Mouse (Mus musculus) stomach, embryonic 14.5 days (tissue): ENCODE results near the gene Lgals1. TPM values are rescaled to one million over a fixed set of nuclear protein-coding genes. Genes with fewer than 3 reads are reported as not detected.
"Not testable (repeated sequence)": the region's sequence is repeated elsewhere in the genome, so short reads cannot be mapped to it uniquely, and the experiment has no call there.

Experiments
- ATAC-seq: fragments of 200-750 bp; cut with Nextera tagmentation; 2 replicates; pipeline ENCODE4 v1.8.0; 2017; ENCODE audit warnings: low read depth, moderate TSS enrichment; ENCODE audit not compliant: insufficient number of reproducible peaks, insufficient read depth, low FRiP score
- H3K27ac ChIP-seq: fragments of 300-500 bp; sonication (generic); 2 replicates; pipeline ENCODE4 v1.5.1; 2014; ENCODE audit warnings: mild to moderate bottlenecking, low read length, moderate library complexity, mixed read lengths
- H3K27me3 ChIP-seq: fragments of 300-500 bp; sonication (generic); 2 replicates; pipeline ENCODE4 v1.6.1; 2014; ENCODE audit warnings: low read length, control low read depth, mixed read lengths; ENCODE audit not compliant: control insufficient read depth, insufficient read depth
- H3K36me3 ChIP-seq: fragments of 300-500 bp; sonication (generic); 2 replicates; pipeline ENCODE4 v1.6.1; 2014; ENCODE audit warnings: mild to moderate bottlenecking, control low read depth, low read length, moderate library complexity, mixed read lengths; ENCODE audit not compliant: control insufficient read depth, insufficient read depth
- H3K4me1 ChIP-seq: fragments of 300-500 bp; sonication (generic); 2 replicates; pipeline ENCODE4 v1.6.1; 2014; ENCODE audit warnings: low read length, control low read depth, mixed read lengths; ENCODE audit not compliant: control insufficient read depth, insufficient read depth
- H3K4me2 ChIP-seq: fragments of 300-500 bp; sonication (generic); replicated peaks from 2 replicates; pipeline ENCODE4 v1.6.1; 2014; ENCODE audit warnings: low read depth, low read length, control low read depth
- H3K4me3 ChIP-seq: fragments of 300-500 bp; sonication (generic); 2 replicates; pipeline ENCODE4 v1.5.1; 2014; ENCODE audit warnings: low read depth, low read length, control low read depth
- H3K9ac ChIP-seq: fragments of 300-500 bp; sonication (generic); replicated peaks from 2 replicates; pipeline ENCODE4 v1.6.1; 2014; ENCODE audit warnings: low read depth, mild to moderate bottlenecking, control low read depth, low read length, moderate library complexity, mixed read lengths
- H3K9me3 ChIP-seq: fragments of 300-500 bp; sonication (generic); 2 replicates; pipeline ENCODE4 v1.6.1; 2016; ENCODE audit warnings: low read depth, low read length, control low read depth; ENCODE audit not compliant: control insufficient read depth
- WGBS: fragments of 180-500 bp; shearing (Covaris S2); extraction: QIAGEN DNeasy Blood & Tissue Kit; methylation state at CpG from one replicate; pipeline ENCODE4 v1.1.7; 2014; 5-methylcytosine and 5-hydroxymethylcytosine counted together
- polyA plus RNA-seq: library from polyadenylated mRNA; unstranded; fragments of >200 nt; fragmentation: Nextera tagmentation; extraction: Ambion mirVana; gene quantifications from 2 replicates; pipeline ENCODE4 v1.2.1, GENCODE M21; 2014

The Lgals1 gene
- 1,620 and 1,697 TPM in 2 replicates for polyA plus RNA-seq

DNA sequence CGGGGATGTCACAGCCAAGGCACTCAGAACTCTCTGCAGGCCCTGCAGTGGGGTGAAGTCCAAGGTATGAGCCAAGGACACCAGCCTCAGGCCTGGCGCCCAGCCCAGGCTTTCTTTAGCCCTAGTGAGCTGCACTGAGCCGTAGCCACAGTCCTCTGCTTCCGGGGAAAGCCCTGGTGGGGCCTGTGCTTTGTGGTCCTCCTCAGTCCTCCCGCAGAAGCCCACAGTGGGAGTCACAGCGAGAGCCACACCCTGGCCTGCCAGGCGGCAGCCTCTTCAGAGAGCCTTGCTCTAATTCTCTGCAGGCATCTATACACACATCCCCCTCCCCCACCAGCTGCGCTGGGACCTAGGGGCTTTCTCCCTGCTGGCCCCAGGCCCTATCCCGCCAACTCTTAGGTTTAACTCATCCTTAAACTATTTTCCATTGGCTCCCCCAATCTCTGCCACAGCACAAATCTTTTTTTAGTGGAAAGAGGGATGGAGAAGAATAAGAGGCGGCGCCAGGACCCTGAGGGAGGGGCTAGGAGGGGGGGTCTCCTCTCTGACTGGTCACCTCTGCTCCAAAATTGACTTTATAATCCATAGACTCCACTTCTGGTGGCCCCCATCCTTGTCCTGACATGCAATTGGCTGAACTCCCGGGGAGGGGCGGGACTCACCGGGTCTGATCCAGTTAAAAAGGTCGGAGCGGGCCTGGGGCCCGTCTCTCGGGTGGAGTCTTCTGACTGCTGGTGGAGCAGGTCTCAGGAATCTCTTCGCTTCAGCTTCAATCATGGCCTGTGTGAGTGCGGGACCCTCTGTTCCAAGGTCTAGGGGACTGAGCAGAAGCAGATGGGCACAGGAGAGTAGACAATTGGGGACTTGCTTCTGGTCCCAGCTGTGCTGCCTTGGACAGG is at the start of gene Lgals1:
Gene Lgals1 (plus strand): TSS at position 705 of the 899 bp plus-strand sequence.
- H3K4me1 ChIP-seq: peaks cover 19% of the 10 kb centered on the region

DNA sequence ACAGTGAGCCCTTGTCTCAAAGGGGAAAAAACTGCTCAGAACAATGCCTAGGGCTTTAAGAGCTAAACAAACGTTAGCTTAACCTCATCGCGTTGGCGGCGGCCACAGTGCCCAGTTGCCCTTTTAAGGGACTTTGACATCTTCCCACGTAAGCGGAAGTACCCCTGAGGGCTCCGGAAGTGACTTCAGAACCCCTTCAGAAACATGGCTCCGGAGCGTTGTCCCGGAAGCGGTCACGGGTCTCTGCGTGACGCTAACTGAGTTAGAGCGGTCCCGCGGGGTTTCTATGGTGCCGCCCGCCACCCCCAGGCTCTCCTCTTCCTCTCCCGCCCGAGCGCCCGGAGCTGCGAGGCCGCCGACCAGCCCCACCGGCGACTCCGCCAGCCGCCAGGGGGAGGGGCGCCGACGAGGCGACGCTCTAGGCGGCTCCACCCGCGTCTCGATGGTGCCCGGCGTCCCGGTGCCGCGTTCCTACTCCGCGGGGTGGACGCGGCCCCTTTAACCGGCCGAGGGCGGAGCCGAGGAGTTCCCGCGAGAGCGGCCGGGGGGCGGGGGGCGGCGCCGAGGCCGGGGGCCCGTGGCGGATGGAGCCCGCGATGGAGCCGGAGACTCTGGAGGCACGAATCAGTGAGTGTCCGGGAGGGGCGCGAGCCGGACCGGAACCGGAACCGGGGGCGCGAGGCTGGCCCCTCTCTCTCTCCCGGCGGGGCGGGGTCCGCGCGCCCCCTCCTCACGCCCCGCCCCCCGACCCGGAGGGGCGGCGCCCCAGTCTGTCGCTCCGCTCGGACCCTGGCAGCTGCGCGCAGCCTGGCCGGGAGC is 49.3 kb upstream of the Lgals1 start, which contains the start of gene Gga1:
Gene Gga1 (plus strand): TSS at position 200 of the 819 bp plus-strand sequence.
- peak within 1 kb of the TSS; percentile 69 for H3K4me3 ChIP-seq
- H3K9me3 ChIP-seq: no peaks in the 10 kb centered on the region
- H3K27ac ChIP-seq: peak within 1 kb of the TSS; percentile 99
- under 1% methylated on average over 79 of the region's 95 CpGs for WGBS
- H3K4me2 ChIP-seq: peak within 1 kb of the TSS; percentile 90
- no peaks in the 10 kb centered on the region for H3K27me3 ChIP-seq
- peaks cover 14% of the 10 kb centered on the region; the same call in 1 of the 2 replicates for H3K36me3 ChIP-seq
- peaks cover 16% of the 10 kb centered on the region for H3K4me1 ChIP-seq
- peak; percentile 88 for ATAC-seq
- H3K9ac ChIP-seq: peak within 1 kb of the TSS; percentile 71

More for the DNA sequence above, at the start of gene Lgals1:
- Histone ChIP-seq H3K36me3 (peaks cover 13% of the 10 kb centered on the region), H3K27ac (peak within 1 kb of the TSS; percentile 98), H3K4me3 (peak within 1 kb of the TSS; percentile 54), H3K9me3 (no peaks in the 10 kb centered on the region), H3K27me3 (no peaks in the 10 kb centered on the region), H3K9ac (peak within 1 kb of the TSS; percentile 52), H3K4me2 (peak within 1 kb of the TSS; percentile 79)
- ATAC-seq: peak; percentile 76
- WGBS: 7% methylated on average over 20 of the region's 20 CpGs

DNA sequence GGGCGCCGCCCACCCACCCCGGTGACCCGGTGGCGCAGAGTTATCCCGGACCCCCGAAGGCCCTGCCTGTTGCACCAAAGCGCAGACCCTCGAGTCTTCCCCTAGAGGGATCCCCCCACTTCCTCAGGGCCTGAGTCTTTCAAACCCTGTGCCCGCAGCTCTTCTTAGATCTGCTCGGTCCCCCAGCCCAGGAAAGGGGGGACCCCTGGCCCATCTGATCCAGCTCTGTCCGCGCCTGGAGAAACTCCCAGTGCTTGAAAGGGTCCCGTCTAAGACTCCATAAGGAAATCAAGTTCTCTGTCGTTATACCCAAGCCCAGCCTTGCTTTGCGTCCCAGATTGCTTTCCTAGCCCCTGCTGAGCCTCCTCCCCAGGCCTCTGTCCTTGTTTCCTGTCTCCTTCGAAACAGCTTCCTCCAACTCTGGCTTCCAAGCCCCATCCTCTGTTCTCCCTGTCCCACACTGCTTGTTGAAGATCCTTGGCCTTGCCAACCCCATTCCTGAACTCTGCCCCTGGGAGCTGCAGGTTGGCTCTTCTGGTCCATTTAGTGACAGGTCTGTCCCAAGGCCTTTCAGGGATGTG is 48.6 kb upstream of the Lgals1 start:
- ATAC-seq: no peak; the same call in 1 of the 2 replicates
- H3K27ac ChIP-seq: peak overlapping the region; percentile 99
- no peaks in the 10 kb centered on the region for H3K27me3 ChIP-seq
- peak overlapping the region; percentile 71 for H3K9ac ChIP-seq
- no peaks in the 10 kb centered on the region for H3K9me3 ChIP-seq
- peaks cover 16% of the 10 kb centered on the region for H3K4me1 ChIP-seq
- peak overlapping the region; percentile 69 for H3K4me3 ChIP-seq
- peaks cover 15% of the 10 kb centered on the region for H3K36me3 ChIP-seq
- peak overlapping the region; percentile 90 for H3K4me2 ChIP-seq
- WGBS: 1% methylated on average over 17 of the region's 17 CpGs

DNA sequence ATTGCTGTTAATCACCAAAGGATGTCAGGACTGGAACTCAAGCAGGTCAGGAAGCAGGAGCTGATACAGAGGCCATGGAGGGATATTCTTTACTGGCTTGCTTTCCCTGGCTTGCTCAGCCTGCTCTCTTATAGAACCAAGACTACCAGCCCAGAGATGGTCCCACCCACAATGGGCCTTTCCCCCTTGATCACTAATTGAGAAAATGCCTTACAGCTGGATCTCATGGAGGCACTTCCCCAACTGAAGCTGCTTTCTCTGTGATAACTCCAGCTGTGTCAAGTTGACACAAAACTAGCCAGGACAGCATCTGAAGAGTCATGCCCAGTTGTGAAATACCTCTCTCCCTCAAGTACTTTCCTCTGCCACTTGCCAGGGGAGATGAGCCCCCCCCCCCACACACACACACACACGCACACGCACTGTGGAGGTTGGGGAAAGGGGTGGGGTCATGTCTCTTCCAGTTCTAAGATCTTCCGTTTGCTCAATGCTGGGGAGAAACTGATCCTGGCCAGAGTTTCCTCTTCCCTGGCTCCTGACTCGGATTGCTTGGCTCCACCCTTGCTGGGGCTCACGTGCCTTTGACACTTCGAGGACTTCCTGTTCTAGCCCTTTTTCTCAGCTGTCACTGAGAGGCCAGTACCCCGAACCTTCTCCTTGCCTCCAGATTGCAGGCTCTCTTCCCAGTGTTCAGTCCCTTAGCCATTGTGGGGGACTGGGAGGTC is 47.6 kb upstream of the Lgals1 start:
- H3K9ac ChIP-seq: 0 out of 2 replicates have a peak overlapping the region, but pooled peaks have one; percentile 6
- not testable (repeated sequence) for H3K27me3 ChIP-seq, ATAC-seq, H3K4me3 ChIP-seq, H3K9me3 ChIP-seq
- peaks cover 16% of the 10 kb centered on the region for H3K4me1 ChIP-seq
- peaks cover 25% of the 10 kb centered on the region for H3K36me3 ChIP-seq
- H3K4me2 ChIP-seq: 0 out of 2 replicates have a peak overlapping the region, but pooled peaks have one; percentile 6
- peak overlapping the region; percentile 60; the same call in 1 of the 2 replicates for H3K27ac ChIP-seq
- 25% methylated on average over 7 of the region's 7 CpGs for WGBS

DNA sequence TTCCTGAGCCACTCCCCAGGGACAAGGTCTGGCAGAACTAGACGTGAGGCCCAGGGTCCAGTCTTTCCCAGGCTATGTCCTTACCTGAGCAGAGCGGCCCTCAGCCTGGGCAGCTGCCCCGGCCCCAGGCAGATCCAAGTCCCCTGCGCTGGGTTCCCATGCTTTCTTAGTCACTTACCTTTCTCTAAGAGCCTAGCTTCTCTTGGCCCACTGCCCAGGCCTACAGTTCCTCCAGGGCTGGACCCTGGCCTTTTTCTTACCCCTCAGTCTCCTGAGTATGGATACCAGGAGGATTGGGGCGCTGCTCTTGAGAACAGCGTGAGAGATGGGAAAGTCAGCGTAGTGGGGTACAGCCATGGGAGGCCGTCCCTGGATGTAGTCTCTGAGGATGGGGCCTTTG is 46.1 kb upstream of the Lgals1 start:
- H3K27ac ChIP-seq: no peak overlapping the region
- no peak overlapping the region for H3K4me2 ChIP-seq
- H3K9ac ChIP-seq: no peak overlapping the region
- H3K36me3 ChIP-seq: peaks cover 34% of the 10 kb centered on the region
- H3K4me1 ChIP-seq: peaks cover 16% of the 10 kb centered on the region
- no peaks in the 10 kb centered on the region for H3K9me3 ChIP-seq
- 92% methylated on average over 8 of the region's 8 CpGs for WGBS
- no peaks in the 10 kb centered on the region for H3K27me3 ChIP-seq
- no peak for ATAC-seq
- no peak overlapping the region for H3K4me3 ChIP-seq

DNA sequence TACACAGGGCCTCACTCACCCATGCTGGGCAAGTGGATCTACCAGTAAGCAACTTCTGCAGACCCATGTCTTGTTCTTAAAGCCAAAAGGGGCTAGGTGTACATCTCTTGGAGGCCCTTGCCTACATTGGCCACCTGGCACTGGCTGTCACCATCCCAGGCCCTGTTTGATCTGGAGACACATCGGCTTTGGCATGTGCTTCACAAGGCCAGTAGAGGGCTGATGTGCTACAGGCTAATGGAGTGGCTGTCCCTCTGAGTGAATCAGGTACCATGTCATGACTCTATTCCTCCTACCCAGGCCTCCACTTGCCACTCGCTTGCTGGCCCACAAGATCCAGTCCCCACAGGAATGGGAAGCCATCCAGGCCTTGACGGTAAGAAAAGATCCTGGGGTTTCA is 44.7 kb upstream of the Lgals1 start:
- Histone ChIP-seq H3K27me3 (no peaks in the 10 kb centered on the region), H3K9ac (no peak overlapping the region), H3K4me3 (no peak overlapping the region), H3K27ac (no peak overlapping the region), H3K4me1 (peaks cover 13% of the 10 kb centered on the region), H3K36me3 (peaks cover 47% of the 10 kb centered on the region), H3K4me2 (no peak overlapping the region), H3K9me3 (no peaks in the 10 kb centered on the region)
- no peak for ATAC-seq
- WGBS: 82% methylated on average over 3 of the region's 3 CpGs

DNA sequence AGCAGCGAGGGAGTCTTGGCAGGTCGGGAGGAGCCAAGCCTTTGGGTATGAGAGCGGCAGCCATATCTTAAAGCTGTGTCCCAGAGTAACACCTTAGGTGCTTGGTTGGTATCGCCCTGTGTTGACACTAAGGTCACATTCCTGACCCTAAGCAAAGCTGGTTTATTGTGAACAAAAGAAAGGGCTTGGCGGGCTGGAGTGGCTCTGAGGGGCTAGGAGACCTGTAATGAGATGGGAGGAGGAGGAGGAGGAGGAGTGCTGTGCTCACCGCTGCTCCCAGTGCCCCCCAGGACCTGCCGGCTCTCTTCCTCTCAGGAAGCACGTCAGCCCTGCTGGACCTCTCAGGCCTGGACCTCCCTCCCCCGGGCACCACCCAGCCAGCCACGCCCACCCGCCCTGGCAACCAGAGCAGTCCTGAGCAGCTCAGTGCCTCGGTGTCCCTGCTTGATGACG is 37.1 kb upstream of the Lgals1 start:
- ATAC-seq: peak; percentile 60
- peak overlapping the region; percentile 71 for H3K27ac ChIP-seq
- no peaks in the 10 kb centered on the region for H3K9me3 ChIP-seq
- peaks cover 12% of the 10 kb centered on the region for H3K4me1 ChIP-seq
- H3K4me2 ChIP-seq: 0 out of 2 replicates have a peak overlapping the region, but pooled peaks have one; percentile 7
- no peak overlapping the region for H3K4me3 ChIP-seq
- 0 out of 2 replicates have a peak overlapping the region, but pooled peaks have one; percentile 3 for H3K9ac ChIP-seq
- no peaks in the 10 kb centered on the region for H3K27me3 ChIP-seq
- H3K36me3 ChIP-seq: peaks cover 58% of the 10 kb centered on the region
- 34% methylated on average over 13 of the region's 13 CpGs for WGBS
